Mouse (Mus musculus) intestine, embryonic 14.5 days (tissue): ENCODE measurements around the gene Fam198b. TPM values are rescaled to one million over a fixed set of nuclear protein-coding genes. Genes with fewer than 3 reads are reported as not detected.
A peak's percentile ranks its signal among the peaks of the same experiment; 100 is the strongest.

Experiments used
- ATAC-seq: fragments of 200-750 bp; cut with Nextera tagmentation; replicated peaks from 2 replicates; pipeline ENCODE4 v1.8.0; 2017; ENCODE audit warnings: low read depth, moderate number of reproducible peaks, moderate TSS enrichment, moderate library complexity; ENCODE audit not compliant: low FRiP score, low TSS enrichment
- DNase-seq: peaks from one replicate; pipeline ENCODE4 v3.0.0-alpha.2; 2018; ENCODE audit warnings: low spot score
- H3K27ac ChIP-seq: fragments of 300-500 bp; sonication (generic); 2 replicates; pipeline ENCODE4 v1.5.1; 2014; ENCODE audit warnings: low read depth, mild to moderate bottlenecking, control low read depth
- H3K27me3 ChIP-seq: fragments of 300-500 bp; sonication (generic); replicated peaks from 2 replicates; pipeline ENCODE4 v1.6.1; 2014; ENCODE audit warnings: low read length, control low read depth; ENCODE audit not compliant: control insufficient read depth, insufficient read depth
- H3K36me3 ChIP-seq: fragments of 300-500 bp; sonication (generic); 2 replicates; pipeline ENCODE4 v1.6.1; 2014; ENCODE audit warnings: low read length, control low read depth; ENCODE audit not compliant: control insufficient read depth, insufficient read depth
- H3K4me1 ChIP-seq: fragments of 300-500 bp; sonication (generic); replicated peaks from 2 replicates; pipeline ENCODE4 v1.6.1; 2014; ENCODE audit warnings: low read length, control low read depth, mixed read lengths; ENCODE audit not compliant: control insufficient read depth, insufficient read depth
- H3K4me2 ChIP-seq: fragments of 300-500 bp; sonication (generic); 2 replicates; pipeline ENCODE4 v1.6.1; 2014; ENCODE audit warnings: low read length
- H3K4me3 ChIP-seq: fragments of 300-500 bp; sonication (generic); 2 replicates; pipeline ENCODE4 v1.5.1; 2014; ENCODE audit warnings: low read depth, low read length, control low read depth, mixed read lengths
- H3K9ac ChIP-seq: fragments of 300-500 bp; sonication (generic); 2 replicates; pipeline ENCODE4 v1.6.1; 2014; ENCODE audit warnings: mild to moderate bottlenecking, low read length
- H3K9me3 ChIP-seq: fragments of 300-500 bp; sonication (generic); 2 replicates; pipeline ENCODE4 v1.6.1; 2016; ENCODE audit warnings: low read length, control low read depth; ENCODE audit not compliant: control insufficient read depth
- WGBS: fragments of 180-500 bp; shearing (Covaris S2); extraction: QIAGEN DNeasy Blood & Tissue Kit; methylation state at CpG from one replicate; pipeline ENCODE4 v1.1.7; 2014; 5-methylcytosine and 5-hydroxymethylcytosine counted together
- polyA plus RNA-seq: library from polyadenylated mRNA; unstranded; fragments of >200 nt; fragmentation: Nextera tagmentation; extraction: Ambion mirVana; gene quantifications from 2 replicates; pipeline ENCODE4 v1.2.1, GENCODE M21; 2014

Gene Fam198b
- polyA plus RNA-seq, 1 experiment from 2014 or later: 10.8 TPM

GRCm38 (mm10) chr3:79903803-79904202, 19.5 kb downstream of the Fam198b start:
- WGBS: 61% methylated on average over 6 of the region's 6 CpGs
- no peaks in the 10 kb centered on the region for H3K27me3 ChIP-seq
- no peaks in the 10 kb centered on the region for H3K36me3 ChIP-seq
- H3K27ac ChIP-seq: peak overlapping the region; percentile 27; the same call in 1 of the 2 replicates
- no peak for ATAC-seq
- no peak overlapping the region for H3K9ac ChIP-seq
- 0 out of 2 replicates have a peak, but pooled peaks cover 4% of the 10 kb centered on the region for H3K4me1 ChIP-seq
- H3K4me2 ChIP-seq: no peak overlapping the region
- H3K4me3 ChIP-seq: no peak overlapping the region
- H3K9me3 ChIP-seq: no peaks in the 10 kb centered on the region
- DNase-seq: no peak

- WGBS: 60% methylated on average over 10 of the region's 10 CpGs
- ATAC-seq: no peak
- no peak overlapping the region for H3K4me2 ChIP-seq
- H3K4me3 ChIP-seq: no peak overlapping the region
- H3K9me3 ChIP-seq: no peaks in the 10 kb centered on the region
- H3K4me1 ChIP-seq: 0 out of 2 replicates have a peak, but pooled peaks cover 4% of the 10 kb centered on the region
- H3K36me3 ChIP-seq: no peaks in the 10 kb centered on the region
- H3K9ac ChIP-seq: no peak overlapping the region
- H3K27ac ChIP-seq: no peak overlapping the region
- no peak for DNase-seq
- no peaks in the 10 kb centered on the region for H3K27me3 ChIP-seq
These were observed 20.0 kb downstream of the Fam198b start for GRCm38 (mm10) chr3:79904238-79904757.

- Histone ChIP-seq H3K9ac (no peak overlapping the region), H3K4me3 (no peak overlapping the region), H3K36me3 (no peaks in the 10 kb centered on the region), H3K9me3 (no peaks in the 10 kb centered on the region), H3K27me3 (no peaks in the 10 kb centered on the region), H3K4me2 (no peak overlapping the region), H3K27ac (no peak overlapping the region), H3K4me1 (0 out of 2 replicates have a peak, but pooled peaks cover 4% of the 10 kb centered on the region)
- DNase-seq: no peak
- ATAC-seq: no peak
These were observed 21.1 kb downstream of the Fam198b start for GRCm38 (mm10) chr3:79905397-79905796.

- ATAC-seq: no peak
- Histone ChIP-seq H3K27me3 (no peaks in the 10 kb centered on the region), H3K9me3 (no peaks in the 10 kb centered on the region), H3K27ac (no peak overlapping the region), H3K9ac (no peak overlapping the region), H3K4me3 (no peak overlapping the region), H3K36me3 (no peaks in the 10 kb centered on the region), H3K4me1 (0 out of 2 replicates have a peak, but pooled peaks cover 4% of the 10 kb centered on the region), H3K4me2 (no peak overlapping the region)
- 74% methylated on average over 5 of the region's 5 CpGs for WGBS
- no peak for DNase-seq
These were observed 22.1 kb downstream of the Fam198b start for GRCm38 (mm10) chr3:79906250-79907045.

GRCm38 (mm10) chr3:79907223-79907622, 22.9 kb downstream of the Fam198b start:
- WGBS: 32% methylated on average over 7 of the region's 7 CpGs
- no peak overlapping the region for H3K27ac ChIP-seq
- ATAC-seq: no peak
- 0 out of 2 replicates have a peak, but pooled peaks cover 4% of the 10 kb centered on the region for H3K4me1 ChIP-seq
- H3K4me3 ChIP-seq: no peak overlapping the region
- no peak overlapping the region for H3K4me2 ChIP-seq
- no peaks in the 10 kb centered on the region for H3K9me3 ChIP-seq
- H3K36me3 ChIP-seq: no peaks in the 10 kb centered on the region
- no peaks in the 10 kb centered on the region for H3K27me3 ChIP-seq
- DNase-seq: no peak
- H3K9ac ChIP-seq: no peak overlapping the region

GRCm38 (mm10) chr3:79910375-79911141, 26.2 kb downstream of the Fam198b start:
- Histone ChIP-seq H3K4me3 (no peak overlapping the region), H3K9me3 (no peaks in the 10 kb centered on the region), H3K36me3 (no peaks in the 10 kb centered on the region), H3K4me1 (no peaks in the 10 kb centered on the region), H3K27ac (no peak overlapping the region), H3K9ac (no peak overlapping the region), H3K27me3 (no peaks in the 10 kb centered on the region), H3K4me2 (no peak overlapping the region)
- 73% methylated on average over 10 of the region's 10 CpGs for WGBS
- no peak for DNase-seq
- no peak for ATAC-seq

- no peaks in the 10 kb centered on the region for H3K27me3 ChIP-seq
- 75% methylated on average over 3 of the region's 3 CpGs for WGBS
- H3K4me1 ChIP-seq: no peaks in the 10 kb centered on the region
- H3K9me3 ChIP-seq: no peaks in the 10 kb centered on the region
- H3K9ac ChIP-seq: no peak overlapping the region
- DNase-seq (no peak), ATAC-seq (no peak)
- no peak overlapping the region for H3K27ac ChIP-seq
- H3K4me2 ChIP-seq: no peak overlapping the region
- H3K4me3 ChIP-seq: no peak overlapping the region
- H3K36me3 ChIP-seq: no peaks in the 10 kb centered on the region
These were observed 26.8 kb downstream of the Fam198b start for GRCm38 (mm10) chr3:79911166-79911565.

- H3K36me3 ChIP-seq: no peaks in the 10 kb centered on the region
- 62% methylated on average over 5 of the region's 5 CpGs for WGBS
- H3K9me3 ChIP-seq: no peaks in the 10 kb centered on the region
- no peak overlapping the region for H3K9ac ChIP-seq
- H3K4me3 ChIP-seq: no peak overlapping the region
- no peak overlapping the region for H3K4me2 ChIP-seq
- no peak overlapping the region for H3K27ac ChIP-seq
- H3K4me1 ChIP-seq: no peaks in the 10 kb centered on the region
- ATAC-seq (no peak; the same call in 1 of the 2 replicates), DNase-seq (no peak)
- H3K27me3 ChIP-seq: no peaks in the 10 kb centered on the region
These were observed 29.7 kb downstream of the Fam198b start for GRCm38 (mm10) chr3:79914012-79914411.
